Mouse (Mus musculus): ENCODE data around the gene 6430628N08Rik.

6430628N08Rik gene

DNA sequence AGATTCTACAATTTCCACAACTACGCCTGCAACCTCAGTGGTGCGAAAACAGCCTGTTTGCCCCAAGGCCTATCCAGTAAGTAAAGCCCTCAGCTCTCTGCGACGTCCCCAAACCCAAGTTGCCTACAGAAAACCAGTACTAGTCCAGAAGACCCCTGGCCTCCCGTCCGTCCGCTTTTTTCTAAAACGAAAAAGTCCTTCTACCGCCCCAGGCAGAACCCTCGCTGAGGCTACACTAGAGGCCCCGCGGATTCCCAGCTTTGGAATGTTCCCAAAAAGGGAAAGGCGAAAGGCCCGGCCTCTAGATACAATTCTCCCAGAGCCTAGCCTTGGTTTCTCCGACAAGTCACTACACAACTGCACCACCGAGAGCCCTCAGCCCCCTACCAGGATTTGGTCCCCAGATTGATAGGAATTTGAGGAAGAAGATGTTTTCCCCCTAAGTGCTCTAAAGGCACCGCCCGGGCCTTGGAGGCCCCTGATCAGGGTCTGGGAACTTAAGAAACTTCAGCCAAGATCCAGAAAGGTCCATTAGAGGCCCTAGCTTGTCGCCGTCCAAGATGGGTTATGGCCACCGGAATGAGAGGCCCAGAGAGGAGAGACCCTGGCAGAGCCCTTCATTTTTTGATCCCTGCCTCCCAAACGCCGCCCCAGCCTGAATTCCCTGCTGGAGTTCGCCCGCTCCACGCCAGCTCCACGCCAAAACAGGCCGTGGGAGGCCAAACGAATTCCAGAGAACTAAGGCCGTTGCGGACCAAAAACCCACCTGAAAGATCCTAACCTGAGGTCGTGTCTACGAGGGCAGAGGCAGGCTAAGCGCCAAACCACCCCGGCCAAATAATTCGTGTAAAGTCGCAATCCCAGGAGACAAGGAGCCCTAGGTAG is 48.1 kb downstream of the 6430628N08Rik start:
- DNase-seq (ENCODE audit: low read depth in 2 of 2, low spot score in 2 of 2), result no peak

DNA sequence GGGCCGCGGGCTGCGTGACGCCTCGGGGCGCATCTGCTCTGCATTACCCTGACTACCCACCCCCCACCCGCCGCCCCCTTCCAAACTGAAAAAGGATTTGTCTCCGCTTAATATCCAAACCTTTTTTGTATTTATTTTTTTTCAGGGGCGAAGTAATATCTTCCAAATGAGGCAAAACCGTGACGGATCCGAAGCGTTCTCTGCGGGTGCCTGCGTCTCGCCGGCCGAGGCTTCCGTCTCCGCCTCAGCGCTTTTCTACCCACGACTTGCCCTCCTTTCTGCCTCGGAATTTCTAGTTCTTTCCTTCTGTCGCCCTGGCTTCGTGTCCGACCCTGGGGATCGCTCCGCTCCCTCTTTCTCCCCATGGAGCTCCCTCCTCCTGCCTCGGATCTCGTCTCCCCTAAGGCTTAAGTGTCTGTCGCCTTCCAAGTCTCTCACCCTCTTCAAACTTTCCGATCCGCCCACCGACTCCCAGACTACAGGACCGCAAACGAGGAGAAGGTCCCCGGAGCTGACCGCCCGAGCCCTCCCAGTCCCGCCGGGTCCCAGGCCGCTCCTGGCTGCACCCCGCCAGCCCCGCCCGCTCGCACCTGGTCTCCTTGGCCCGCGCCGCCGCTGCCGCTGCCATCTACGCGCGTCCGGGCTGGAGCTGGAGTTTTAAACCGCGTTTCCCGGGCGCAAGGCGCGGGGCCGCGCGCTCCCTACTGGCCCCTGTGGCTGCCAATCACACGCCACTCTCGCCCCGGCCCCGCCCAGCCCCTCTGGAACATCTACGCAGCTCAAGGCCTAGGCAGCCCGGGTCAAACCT is 49.0 kb downstream of the 6430628N08Rik start, which contains the start of gene Dmbx1:
Dmbx1 (minus strand) TSS at position 632 of the 808 bp plus-strand sequence.
- DNase-seq (ENCODE audit: low read depth in 2 of 2, low spot score in 2 of 2), result no peak

DNA sequence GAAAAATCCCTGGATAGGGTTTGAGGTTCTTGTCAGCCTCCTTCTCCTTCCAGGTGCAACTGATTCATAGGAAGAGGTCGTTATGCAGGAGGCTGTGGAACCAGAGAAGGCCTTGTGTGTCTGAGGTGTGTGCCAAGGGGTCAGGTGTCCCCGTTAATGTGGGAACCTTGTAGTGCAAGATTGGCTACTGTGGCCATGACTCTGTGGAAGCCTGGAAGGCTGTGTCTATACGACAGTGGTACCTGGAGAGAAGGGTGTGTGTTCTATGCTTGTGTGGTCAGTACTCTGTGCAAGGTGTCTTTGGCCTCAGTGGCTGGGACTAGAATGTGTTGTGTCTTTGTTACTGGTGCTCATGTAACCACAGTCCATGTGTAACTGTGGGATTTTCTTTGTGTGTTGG is 50.2 kb downstream of the 6430628N08Rik start:
- DNase-seq (ENCODE audit: low read depth in 2 of 2, low spot score in 2 of 2), result no peak

DNA sequence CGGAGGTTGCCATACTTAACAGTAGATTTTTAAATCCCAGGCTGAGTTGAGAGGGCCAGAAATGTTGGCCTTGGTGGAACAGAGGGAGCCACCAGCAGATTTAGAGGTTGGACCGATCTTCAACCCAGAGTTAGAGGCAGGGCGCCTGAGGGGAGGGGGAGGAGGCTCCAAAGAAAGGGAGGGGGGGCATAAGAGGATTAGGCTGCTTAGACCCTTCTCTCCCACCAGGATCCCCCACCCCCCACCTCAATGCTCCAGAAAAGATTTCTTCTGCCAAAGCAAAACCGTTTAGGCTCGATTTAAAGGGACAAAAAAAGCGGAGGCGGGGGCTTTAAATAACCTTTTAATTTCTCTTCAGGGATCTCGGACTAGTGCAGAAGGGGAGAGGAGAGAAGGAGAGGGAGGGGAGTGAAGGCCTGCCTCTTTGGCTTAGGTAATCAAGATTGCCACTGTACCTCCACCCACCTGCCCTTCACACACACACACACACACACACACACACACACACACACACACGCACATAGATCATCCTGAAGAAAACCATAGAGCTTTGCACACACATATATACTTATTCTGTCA is 50.9 kb downstream of the 6430628N08Rik start:
- DNase-seq (ENCODE audit: low read depth in 2 of 2, low spot score in 2 of 2), result no peak

DNA sequence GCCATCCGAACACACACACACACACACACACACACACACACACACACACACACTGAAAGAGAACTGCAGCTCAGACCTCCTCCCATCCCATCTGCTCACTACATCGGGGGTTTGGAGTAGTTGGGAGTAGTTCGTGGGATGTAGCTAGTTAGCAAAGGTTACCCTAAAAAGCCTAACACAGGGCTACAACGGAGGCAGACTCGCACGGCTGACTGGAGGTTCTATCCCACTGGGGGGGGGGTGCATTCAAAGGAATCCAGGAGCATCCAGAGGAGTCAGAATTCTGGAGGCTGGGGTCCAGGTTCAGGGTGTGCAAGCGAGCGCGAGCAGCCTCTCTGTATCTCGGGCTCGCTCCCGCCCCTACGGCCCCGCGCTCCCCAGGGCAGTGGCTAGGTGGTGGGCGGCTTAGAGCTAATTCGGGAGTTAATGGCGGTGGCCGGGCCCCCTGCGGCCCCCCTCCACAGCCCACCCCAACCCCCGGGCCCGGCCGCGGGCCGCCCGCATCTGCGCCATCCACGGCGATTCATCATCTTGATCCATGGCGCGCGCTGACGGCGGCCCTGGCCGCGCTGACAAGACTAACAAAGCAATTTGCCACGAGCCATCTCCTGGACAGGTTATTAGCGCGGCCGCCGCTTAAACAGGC is 53.3 kb downstream of the 6430628N08Rik start:
- DNase-seq (ENCODE audit: low read depth in 2 of 2, low spot score in 2 of 2), result no peak
